Mouse (Mus musculus) MEL-GATA-1-ER (cell line): Measurements from ENCODE around the gene Trpv4.

Experiments used
- DNase-seq: peaks from one replicate; pipeline ENCODE4 v3.0.0-alpha.2; 2012; ENCODE audit warnings: low read depth; ENCODE audit errors: extremely low read depth

Gene Trpv4

GRCm38 (mm10) chr5:114667228-114667856, 9.1 kb upstream of the Trpv4 start:
- DNase-seq: peak; percentile 89

GRCm38 (mm10) chr5:114666659-114667058, 8.4 kb upstream of the Trpv4 start:
- DNase-seq: no peak

- no peak for DNase-seq
These were observed 6.5 kb upstream of the Trpv4 start for GRCm38 (mm10) chr5:114664750-114665149.

GRCm38 (mm10) chr5:114664139-114664538, 5.9 kb upstream of the Trpv4 start:
- DNase-seq: no peak

- DNase-seq: peak; percentile 47
These were observed 2.8 kb upstream of the Trpv4 start for GRCm38 (mm10) chr5:114661029-114661428.

GRCm38 (mm10) chr5:114657426-114657825, 795 bp downstream of the Trpv4 start:
- DNase-seq: no peak

GRCm38 (mm10) chr5:114656305-114656704, 1.9 kb downstream of the Trpv4 start:
- DNase-seq: no peak

GRCm38 (mm10) chr5:114655721-114656120, 2.5 kb downstream of the Trpv4 start:
- no peak for DNase-seq

GRCm38 (mm10) chr5:114653656-114654437, 4.4 kb downstream of the Trpv4 start:
- no peak for DNase-seq

GRCm38 (mm10) chr5:114651449-114651848, 6.8 kb downstream of the Trpv4 start:
- DNase-seq: no peak

GRCm38 (mm10) chr5:114651002-114651401, 7.2 kb downstream of the Trpv4 start:
- DNase-seq: no peak

GRCm38 (mm10) chr5:114648728-114649311, 9.4 kb downstream of the Trpv4 start:
- DNase-seq: no peak

- peak; percentile 66 for DNase-seq
These were observed 10.8 kb downstream of the Trpv4 start for GRCm38 (mm10) chr5:114647211-114647974.

- DNase-seq: no peak
These were observed 12.3 kb downstream of the Trpv4 start for GRCm38 (mm10) chr5:114645916-114646315.

- no peak for DNase-seq
These were observed 13.3 kb downstream of the Trpv4 start for GRCm38 (mm10) chr5:114644918-114645317.

GRCm38 (mm10) chr5:114640809-114641208, 17.4 kb downstream of the Trpv4 start:
- DNase-seq: no peak

- no peak for DNase-seq
These were observed 18.6 kb downstream of the Trpv4 start for GRCm38 (mm10) chr5:114639645-114639957.

GRCm38 (mm10) chr5:114638769-114639644, 19.2 kb downstream of the Trpv4 start:
- no peak for DNase-seq

- DNase-seq: no peak
These were observed 22.1 kb downstream of the Trpv4 start for GRCm38 (mm10) chr5:114636091-114636490.

GRCm38 (mm10) chr5:114631336-114631735, 26.9 kb downstream of the Trpv4 start:
- no peak for DNase-seq

GRCm38 (mm10) chr5:114625590-114625989, 32.6 kb downstream of the Trpv4 start:
- DNase-seq: no peak
